Mouse (Mus musculus) stomach, postnatal 0 days (tissue): ENCODE data around the gene Fam57a.

Source experiments
- CTCF ChIP-seq: IDR thresholded peaks from 2 replicates; pipeline ENCODE4 v1.5.1; 2016; ENCODE audit warnings: antibody characterized with exemption, low read depth, mild to moderate bottlenecking, moderate library complexity
- EP300 ChIP-seq: optimal IDR thresholded peaks from 2 replicates; pipeline ENCODE3; 2016; ENCODE audit warnings: antibody characterized with exemption

GRCm38 (mm10) chr11:76213841-76214240, 34.4 kb downstream of the Fam57a start:
- TF ChIP-seq CTCF (no peak), EP300 (no peak)
